Mouse (Mus musculus) thymus, postnatal 14 days (tissue): ENCODE results near the gene Elmsan1.

Experiments
- DNase-seq: peaks from one replicate; pipeline ENCODE4 v3.0.0; 2021

The Elmsan1 gene

GRCm38 (mm10) chr12:84173309-84173915 is 45.3 kb downstream of the Elmsan1 start:
- DNase-seq, result no peak

- DNase-seq, result no peak
Observed at GRCm38 (mm10) chr12:84172862-84173261, 45.8 kb downstream of the Elmsan1 start.

- no peak for DNase-seq
Observed at GRCm38 (mm10) chr12:84172216-84172615, 46.5 kb downstream of the Elmsan1 start.

GRCm38 (mm10) chr12:84170610-84171009 is 48.1 kb downstream of the Elmsan1 start:
- no peak for DNase-seq

GRCm38 (mm10) chr12:84165631-84166373 is 52.9 kb downstream of the Elmsan1 start:
- DNase-seq, result no peak

- no peak for DNase-seq
Observed at GRCm38 (mm10) chr12:84163586-84164110, 55.0 kb downstream of the Elmsan1 start.

- DNase-seq, result peak; percentile 67
Observed at GRCm38 (mm10) chr12:84163133-84163532, 55.5 kb downstream of the Elmsan1 start.

- DNase-seq, result peak; percentile 64
Observed at GRCm38 (mm10) chr12:84161616-84162433, 56.9 kb downstream of the Elmsan1 start.

- DNase-seq, result no peak
Observed at GRCm38 (mm10) chr12:84161116-84161515, 57.6 kb downstream of the Elmsan1 start.

GRCm38 (mm10) chr12:84160491-84160890 is 58.2 kb downstream of the Elmsan1 start:
- no peak for DNase-seq

- no peak for DNase-seq
Observed at GRCm38 (mm10) chr12:84158156-84158555, 60.5 kb downstream of the Elmsan1 start.

- DNase-seq, result no peak
Observed at GRCm38 (mm10) chr12:84156210-84156609, 62.5 kb downstream of the Elmsan1 start.

- no peak for DNase-seq
Observed at GRCm38 (mm10) chr12:84155523-84155871, 63.2 kb downstream of the Elmsan1 start.

GRCm38 (mm10) chr12:84154786-84155522 is 63.7 kb downstream of the Elmsan1 start:
- DNase-seq, result no peak

- DNase-seq, result no peak
Observed at GRCm38 (mm10) chr12:84153414-84153813, 65.3 kb downstream of the Elmsan1 start.

GRCm38 (mm10) chr12:84152352-84153190 is 66.1 kb downstream of the Elmsan1 start:
- no peak for DNase-seq

- DNase-seq, result no peak
Observed at GRCm38 (mm10) chr12:84151911-84152310, 66.8 kb downstream of the Elmsan1 start.

GRCm38 (mm10) chr12:84150976-84151375 is 67.7 kb downstream of the Elmsan1 start:
- DNase-seq, result no peak

GRCm38 (mm10) chr12:84149971-84150370 is 68.7 kb downstream of the Elmsan1 start:
- DNase-seq, result no peak

GRCm38 (mm10) chr12:84148622-84149012 is 70.1 kb downstream of the Elmsan1 start:
- DNase-seq, result no peak

- peak; percentile 69 for DNase-seq
Observed at GRCm38 (mm10) chr12:84147954-84148621, 70.6 kb downstream of the Elmsan1 start, which contains the start of gene Pnma1. Gene Pnma1 (minus strand): TSS chr12:84148489.
